Mouse (Mus musculus) cerebellum, adult 2 months (tissue): ENCODE measurements around the gene Scml4.

Experiments used
- CTCF ChIP-seq: fragments of 200-500 bp; IDR thresholded peaks from 2 replicates; pipeline ENCODE4 v1.5.1; 2011; ENCODE audit warnings: low read depth, mild to moderate bottlenecking, control low read depth, low read length, moderate library complexity, borderline replicate concordance; ENCODE audit not compliant: insufficient read depth
- POLR2A ChIP-seq: fragments of 200-500 bp; IDR thresholded peaks from 2 replicates; pipeline ENCODE4 v1.6.1; 2011; ENCODE audit warnings: low read length, control low read depth, borderline replicate concordance; ENCODE audit not compliant: insufficient read depth

DNA sequence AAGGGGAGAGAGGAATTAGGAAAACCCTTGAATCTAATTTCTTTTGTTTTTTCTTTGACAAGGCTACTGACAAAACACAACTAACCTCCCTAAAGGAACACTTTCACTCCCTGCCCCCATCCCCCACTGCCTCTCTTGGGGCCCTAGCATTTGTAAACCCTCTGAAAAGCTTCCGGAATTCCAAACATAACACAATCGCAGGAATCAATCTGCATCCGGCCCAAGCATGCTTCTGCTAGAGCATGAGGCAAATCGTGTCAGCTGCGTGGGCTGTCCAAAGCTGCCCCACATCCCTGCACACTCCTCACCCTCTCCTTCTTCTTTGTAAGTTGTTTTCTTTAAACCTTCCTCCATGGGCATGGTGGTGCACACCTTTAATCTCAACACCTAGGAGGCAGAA, 4.9 kb upstream of the Scml4 start:
- TF ChIP-seq CTCF (no peak), POLR2A (no peak)
